Mouse (Mus musculus) lung, postnatal 36 days (tissue): Measurements from ENCODE around the gene Gm49353.
A peak's percentile ranks its signal among the peaks of the same experiment; 100 is the strongest.

Experiments
- DNase-seq: peaks from one replicate; pipeline ENCODE4 v3.0.0; 2022; ENCODE audit warnings: mixed read lengths

Gene Gm49353

DNA sequence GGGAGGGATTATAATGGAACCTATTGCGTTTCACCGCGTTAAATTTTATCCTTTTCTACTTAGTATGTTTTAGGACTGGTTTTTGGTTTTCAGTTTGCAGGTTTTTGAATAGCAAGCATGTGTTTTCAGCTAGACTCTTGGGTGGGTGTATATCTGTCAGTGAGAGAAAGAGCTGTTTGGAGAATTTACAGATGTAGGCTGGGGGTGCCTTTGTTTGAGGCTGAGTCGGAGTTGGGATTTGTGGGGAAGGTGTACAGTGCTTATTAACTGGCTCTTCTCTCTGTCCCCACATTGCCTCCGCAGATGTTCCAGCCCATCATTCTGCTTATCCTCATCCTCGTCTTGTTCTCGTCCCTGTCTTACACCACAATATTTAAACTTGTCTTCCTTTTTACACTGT, at the start of gene Gm49353:
TSS of gene Gm49353 (plus strand) at position 313 of the 400 bp plus-strand sequence.
- DNase-seq, result no peak

DNA sequence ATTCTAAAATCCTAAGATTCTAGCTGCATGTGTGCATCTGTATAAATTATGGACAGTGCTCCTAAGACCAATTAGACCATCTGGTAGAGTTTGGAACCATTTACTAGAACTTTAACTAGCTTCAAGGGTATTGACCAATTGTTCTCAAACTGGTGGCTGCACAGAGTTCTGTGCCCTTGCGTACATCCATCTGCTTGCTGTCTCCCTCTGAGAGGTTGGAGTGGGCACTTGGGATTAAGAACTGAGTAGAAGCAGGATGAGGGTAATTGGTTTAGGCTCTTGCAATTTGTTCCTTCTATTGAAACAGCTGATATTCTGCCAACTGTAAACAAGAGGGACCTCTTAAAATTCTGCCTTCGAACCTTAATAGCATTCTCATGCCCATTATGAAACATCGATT, 43.5 kb upstream of the Gm49353 start:
- DNase-seq, result no peak

DNA sequence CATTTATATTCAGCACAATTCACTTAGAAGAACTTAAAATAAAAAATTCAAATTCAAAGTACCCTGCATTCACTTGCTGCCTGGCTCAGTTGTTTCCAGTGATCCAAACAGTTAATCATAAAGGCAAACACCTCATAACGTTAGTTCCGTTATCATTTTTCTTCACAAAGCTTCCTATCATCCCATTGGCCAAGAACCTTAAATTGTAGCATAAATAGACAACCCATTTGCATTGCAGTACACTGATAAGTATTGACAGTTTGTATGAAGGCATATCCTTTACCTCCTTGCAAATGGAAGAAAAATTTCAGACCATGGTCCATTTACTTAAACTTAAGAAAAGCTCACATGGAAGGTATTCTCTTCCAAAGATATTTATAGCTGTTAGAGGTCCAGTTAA, 37.1 kb upstream of the Gm49353 start:
- no peak for DNase-seq

DNA sequence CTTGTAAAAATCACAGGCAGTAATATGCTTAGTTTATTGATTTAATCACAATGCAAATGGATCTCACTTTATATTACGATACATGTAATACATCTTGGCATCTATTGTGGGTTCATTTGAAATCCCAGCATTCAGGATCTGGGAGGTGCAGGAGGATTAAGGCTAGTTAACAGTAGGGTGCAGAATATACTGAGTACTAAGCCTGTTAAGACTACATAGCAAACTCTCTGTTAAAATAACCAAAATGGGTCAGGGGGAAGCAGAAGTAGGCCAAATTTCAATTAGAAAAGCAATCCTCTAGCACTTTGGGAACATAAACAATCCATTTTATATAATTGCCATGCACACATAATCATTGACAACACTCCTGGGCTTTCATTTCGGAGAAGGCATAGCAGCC, 25.0 kb upstream of the Gm49353 start:
- DNase-seq, result no peak

DNA sequence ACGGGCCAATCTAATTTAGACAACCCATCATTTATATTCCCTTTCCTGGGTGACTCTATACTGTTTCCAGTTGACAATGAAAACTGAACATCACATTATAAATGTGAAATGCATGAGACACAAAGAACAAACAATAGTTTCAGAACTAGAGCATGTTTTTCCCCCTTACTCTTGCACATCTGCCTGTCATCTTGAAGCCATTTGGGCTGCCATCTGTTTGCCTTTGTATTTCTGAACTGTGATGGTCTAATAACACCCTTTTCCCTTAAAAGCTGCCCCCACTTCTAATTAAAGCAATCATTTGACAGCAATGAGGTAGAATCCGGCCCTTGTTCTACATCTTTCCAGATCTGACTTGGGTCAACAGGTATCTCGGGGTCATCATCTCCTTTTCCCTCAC, 23.1 kb upstream of the Gm49353 start:
- no peak for DNase-seq

DNA sequence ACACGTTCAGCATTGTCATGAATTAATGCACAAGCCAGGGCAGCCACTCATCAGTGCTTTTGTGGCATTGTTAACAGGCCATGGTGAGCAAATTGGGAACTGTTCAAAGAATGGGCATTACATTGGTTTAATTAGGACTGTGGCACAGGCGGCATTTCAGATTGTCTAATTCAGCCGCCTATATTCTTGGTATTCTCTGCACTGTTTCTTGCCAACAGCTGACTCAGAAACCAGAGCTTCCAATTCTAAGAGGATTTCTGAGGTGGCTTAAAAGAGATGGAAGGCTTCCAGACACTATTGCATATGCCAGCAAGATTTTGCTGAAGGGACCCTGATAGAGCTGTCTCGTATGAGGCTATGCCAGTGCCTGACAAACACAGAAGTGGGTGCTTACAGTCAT, 21.9 kb upstream of the Gm49353 start:
- no peak for DNase-seq

DNA sequence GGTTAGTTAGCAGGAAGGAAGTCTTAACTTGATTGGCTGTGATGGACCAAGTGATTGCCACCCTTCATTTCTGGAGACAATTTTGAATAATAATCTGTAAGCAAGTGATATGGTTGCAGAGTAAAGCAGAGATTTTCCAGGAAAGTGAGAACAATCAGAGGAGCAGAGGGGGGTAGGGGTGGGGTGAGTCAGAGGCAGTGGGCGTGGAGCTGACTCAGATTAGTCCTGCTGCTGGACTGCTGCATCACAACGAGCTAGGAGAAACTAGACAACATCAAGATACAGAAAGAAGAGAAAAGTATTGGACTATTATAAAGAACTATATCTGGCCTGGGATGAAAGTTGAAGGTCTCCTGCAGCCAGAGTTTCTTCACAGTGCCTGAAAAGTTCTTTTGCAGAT, 20.8 kb upstream of the Gm49353 start:
- DNase-seq, result no peak

DNA sequence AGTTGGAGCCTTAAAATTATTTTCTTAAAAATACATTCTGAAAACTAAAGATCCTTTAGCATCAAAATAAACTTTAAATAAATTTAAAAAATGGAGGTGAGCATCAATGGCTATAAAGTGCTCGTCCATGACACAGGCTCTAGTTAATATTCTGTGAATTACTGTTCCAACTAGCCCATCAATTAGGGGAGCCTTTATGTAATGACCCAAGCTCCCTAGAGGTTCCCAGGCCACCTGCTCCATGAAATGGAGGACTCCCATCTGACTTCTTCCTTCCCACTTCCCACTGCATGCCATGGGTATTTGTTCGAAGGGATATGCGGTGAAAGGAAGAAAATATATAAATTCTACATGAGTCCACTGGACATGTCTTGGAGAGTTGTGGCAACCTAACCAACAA, 18.5 kb upstream of the Gm49353 start:
- no peak for DNase-seq

DNA sequence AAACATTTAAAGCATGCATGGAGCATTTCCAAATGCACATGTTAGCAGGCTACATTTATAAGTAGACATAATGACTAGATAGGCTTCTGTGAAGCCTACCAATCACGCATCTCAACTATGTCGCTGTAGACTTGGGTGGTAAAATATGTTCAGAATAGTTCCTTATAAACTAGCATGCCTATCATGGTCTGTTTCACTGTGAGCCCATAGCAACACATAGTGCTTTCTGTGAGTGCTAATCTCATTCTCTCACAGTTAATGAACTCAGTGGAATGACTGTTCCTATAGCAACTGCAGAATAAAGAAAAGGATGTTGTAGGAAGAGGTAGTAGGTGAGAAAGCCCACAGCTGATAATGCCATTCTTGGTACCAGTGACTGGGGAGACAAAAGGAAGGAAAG, 17.7 kb upstream of the Gm49353 start:
- DNase-seq, result no peak

DNA sequence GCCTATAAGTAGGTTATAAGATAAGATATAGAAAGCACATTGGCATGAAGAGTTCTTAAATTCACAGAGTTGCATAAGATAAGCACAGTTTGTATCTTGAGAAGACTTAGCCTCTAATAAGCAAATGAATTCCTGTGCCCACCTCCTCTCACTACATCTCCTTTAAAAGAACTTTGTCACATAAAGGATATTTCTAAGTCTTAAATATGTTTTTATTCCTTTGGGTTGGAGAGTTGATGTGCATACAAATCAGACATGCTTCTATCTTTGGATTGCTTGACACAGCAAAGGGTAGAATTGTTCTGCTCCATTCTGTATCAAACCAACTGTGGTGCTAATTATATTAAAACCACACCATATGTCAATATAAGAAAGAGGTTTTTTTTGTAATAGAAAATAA, 5.0 kb upstream of the Gm49353 start:
- no peak for DNase-seq

DNA sequence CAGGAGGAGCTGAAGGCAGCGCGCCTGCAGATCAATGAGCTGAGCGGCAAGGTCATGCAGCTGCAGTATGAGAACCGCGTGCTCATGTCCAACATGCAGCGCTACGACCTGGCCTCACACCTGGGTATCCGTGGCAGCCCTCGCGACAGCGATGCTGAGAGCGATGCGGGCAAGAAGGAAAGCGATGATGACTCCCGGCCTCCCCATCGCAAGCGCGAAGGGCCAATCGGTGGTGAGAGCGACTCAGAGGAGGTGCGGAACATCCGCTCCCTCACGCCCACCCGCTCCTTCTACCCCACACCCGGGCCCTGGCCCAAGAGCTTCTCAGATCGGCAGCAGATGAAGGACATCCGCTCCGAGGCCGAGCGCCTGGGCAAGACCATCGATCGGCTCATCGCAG, 1.9 kb upstream of the Gm49353 start:
- DNase-seq, result no peak

DNA sequence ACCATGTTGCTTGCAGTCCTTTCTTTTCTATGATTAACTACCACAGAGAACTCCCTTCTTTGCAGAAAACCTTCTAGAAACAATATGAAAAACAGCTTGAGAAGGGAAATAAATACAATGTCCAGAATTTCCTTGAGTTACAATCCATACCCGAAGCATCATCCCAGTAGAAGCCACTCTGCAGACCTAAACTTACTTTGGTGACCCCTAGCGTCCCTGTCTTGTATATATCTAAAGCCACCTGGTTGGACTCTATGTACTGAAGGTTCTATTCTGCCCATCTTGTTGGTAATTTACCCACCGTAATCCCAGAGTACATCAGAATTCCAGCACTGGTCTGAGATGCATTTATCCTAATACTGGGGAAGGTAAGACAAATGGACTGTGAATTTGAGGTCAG, 1.1 kb downstream of the Gm49353 start:
- DNase-seq, result no peak

DNA sequence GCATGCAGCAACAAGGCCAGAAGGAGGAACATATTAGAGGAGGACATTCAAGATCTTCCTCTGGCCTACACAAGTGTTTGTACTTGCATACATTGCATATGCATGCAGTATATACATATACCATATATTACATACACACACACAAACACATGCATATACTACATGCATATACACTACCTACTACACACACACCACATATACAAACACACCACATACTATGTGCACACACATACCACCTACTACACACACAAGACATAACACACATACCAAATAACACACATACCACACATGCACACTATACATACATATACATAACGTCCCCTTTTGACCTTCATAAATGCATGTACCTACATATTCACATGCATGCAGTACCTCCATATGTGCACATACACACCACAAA, 1.9 kb downstream of the Gm49353 start:
- no peak for DNase-seq

DNA sequence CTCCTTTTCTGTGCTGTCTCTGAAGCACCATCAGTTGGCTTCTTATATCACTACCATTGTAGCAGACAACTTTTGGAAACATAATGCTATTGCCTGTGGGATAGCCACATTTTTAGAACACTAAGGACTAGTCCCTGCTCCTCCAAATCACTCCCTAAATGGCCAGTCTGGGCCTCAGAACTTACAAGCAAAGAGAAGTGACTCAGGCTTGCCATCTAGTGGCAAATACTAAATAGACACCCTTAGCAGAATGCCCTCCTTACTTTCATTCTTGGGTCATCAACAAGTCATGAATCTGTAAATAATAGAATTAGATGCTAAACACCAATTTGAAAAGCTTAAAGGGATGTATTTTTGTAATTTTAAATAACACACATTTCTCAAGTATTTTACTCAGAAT, 8.0 kb downstream of the Gm49353 start:
- DNase-seq, result peak; percentile 47

DNA sequence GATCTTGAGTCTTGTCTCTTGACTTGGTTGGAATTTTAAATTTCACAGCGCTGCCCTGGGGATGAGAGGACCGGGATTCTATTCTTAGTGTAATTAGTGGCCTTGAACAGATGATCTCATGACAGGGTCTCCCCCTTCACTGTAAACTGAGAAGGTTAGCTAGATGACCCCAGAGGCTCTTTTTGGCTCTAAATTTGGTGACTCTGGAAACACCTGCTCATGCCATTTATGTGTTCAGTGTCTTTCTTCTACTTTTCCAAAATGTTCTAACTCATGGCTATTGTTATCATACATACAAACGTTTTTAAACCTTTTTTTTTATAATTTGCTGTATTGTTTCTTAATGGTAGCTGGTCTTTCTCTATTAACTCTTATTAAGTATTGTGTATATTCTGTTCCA, 10.0 kb downstream of the Gm49353 start:
- no peak for DNase-seq

DNA sequence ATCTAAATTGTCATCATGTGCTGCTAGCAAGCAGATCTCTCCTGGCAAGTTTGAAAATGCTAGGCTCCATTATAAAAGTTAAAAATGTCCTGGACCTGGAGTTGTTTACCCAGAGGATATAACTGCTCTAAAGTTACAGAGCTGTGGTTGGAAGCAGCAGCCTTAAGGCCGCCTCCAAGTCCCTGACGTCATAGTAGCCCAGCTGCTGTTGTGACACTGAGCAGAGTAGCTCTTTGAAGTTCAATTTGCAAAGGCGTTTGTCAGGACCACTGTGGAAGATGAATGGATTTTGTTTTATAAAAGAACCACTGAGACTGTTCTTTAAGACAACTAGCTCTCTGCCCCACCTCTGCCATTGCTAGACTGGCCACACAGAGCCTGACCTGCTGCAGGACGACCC, 12.7 kb downstream of the Gm49353 start, which contains the start of gene 9330159F19Rik:
TSS of gene 9330159F19Rik (plus strand) at position 154 of the 400 bp plus-strand sequence.
- peak; percentile 65 for DNase-seq

DNA sequence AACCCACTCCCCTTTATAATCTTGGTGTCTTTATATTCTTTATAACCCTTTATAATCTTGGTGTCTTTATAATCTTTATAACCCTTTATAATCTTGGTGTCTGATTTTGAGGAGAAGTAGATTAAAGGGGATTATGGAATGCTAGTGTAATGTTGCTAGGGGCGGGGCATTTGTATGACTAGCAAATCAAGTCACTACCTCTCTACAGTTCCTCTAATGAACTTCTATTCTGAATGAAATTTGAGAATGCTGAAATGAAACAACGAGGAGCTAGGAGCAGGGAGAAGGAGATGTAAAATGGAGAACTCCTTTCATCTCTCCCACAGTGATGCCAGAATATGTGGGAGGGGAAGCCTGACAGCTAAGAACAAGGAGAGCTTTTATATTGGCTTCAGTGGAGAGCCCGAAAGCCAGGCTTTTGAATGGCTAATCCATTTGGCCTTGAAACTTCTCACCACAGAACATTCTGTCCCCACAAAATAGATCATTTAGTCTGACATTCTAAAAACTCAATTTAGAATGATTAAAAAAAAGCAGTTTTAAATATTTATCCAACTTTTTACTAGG, 14.9 kb downstream of the Gm49353 start:
- peak; percentile 7 for DNase-seq

DNA sequence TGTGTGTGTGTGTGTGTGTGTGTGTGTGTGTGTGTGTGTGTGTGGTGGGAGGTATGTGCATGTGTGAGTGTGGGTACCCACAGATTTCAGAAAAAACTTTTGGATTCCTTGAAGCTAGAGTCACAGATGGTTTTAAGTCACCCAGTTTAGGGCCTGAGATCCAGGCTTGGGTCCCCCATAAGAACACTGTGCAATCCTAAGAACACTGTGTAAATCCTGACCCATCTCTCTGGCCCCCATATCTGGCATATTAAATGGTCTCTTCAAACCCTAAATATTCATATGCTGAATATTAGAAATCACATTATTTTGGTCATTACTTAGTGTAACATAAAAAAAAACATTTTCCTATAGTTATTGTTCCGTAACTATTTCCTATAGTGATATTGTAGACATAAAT, 18.2 kb downstream of the Gm49353 start:
- DNase-seq, result no peak

DNA sequence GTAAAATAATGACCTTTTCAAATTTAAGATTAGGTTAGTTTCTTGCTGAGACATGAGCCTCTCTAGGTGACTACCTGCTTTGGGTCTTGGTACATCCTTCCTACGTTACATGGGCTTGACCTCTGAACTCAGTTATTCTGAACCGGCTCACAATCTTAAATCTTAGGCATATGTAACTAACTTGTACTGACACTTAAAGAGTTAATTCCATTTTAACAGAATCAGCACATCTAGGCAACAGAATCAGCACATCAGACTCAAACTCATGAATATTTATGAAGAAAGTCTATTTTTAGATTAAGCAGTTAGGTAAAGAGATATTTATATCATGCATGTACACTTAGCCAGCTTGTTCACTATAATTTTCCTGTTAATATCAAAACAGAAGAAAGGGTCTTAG, 18.7 kb downstream of the Gm49353 start:
- DNase-seq, result no peak

DNA sequence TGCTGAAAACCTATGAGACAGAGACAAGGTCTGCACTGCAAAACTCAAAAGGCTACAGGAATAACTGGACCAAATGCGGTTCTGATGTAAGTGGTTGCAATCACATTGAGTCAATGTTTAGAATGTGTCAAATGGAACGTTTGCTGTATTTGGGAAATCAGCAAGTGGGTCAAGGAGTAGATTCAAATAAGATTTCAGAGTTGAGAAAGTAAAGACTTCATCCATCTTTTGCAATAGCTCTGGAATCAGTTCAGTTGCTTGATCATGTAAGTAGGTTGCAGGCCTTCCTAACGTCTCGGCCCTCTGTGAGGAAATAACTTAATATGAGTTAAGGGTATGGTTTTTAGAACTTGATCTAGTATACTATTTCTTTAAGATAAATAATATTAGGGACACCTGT, 26.6 kb downstream of the Gm49353 start:
- DNase-seq, result peak; percentile 29

DNA sequence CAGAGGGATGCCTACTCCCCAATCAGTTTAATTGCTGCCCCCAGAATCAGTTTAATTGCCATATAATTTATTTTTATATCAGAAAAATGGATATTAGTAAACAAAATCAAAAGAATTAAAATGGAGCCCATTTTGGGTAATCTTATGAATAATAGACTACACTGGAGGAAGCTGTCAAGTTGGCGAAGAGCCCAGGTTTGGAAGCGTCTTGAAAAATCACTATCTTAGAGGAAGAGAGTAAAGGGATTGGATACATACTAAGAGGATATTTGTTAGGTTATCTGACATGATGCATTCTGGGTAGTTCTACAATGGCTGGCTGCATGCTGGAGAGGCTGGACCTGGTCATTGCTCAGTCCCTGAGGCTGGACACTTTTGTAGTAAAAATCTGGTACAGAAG, 32.5 kb downstream of the Gm49353 start:
- DNase-seq, result no peak
